Mouse (Mus musculus) heart, embryonic 16.5 days (tissue): ENCODE data around the gene Nudt8. TPM values are rescaled to one million over a fixed set of nuclear protein-coding genes. Genes with fewer than 3 reads are reported as not detected.

Source experiments
- ATAC-seq: fragments of 200-750 bp; cut with Nextera tagmentation; replicated peaks from 2 replicates; pipeline ENCODE4 v1.8.0; 2017; ENCODE audit warnings: moderate number of reproducible peaks; ENCODE audit not compliant: insufficient read depth, low FRiP score; ENCODE audit errors: extremely low read depth
- H3K27ac ChIP-seq: fragments of 300-500 bp; sonication (generic); 2 replicates; pipeline ENCODE4 v1.5.1; 2014; ENCODE audit warnings: mild to moderate bottlenecking, low read length, control low read depth, moderate library complexity
- H3K27me3 ChIP-seq: fragments of 300-500 bp; sonication (generic); 2 replicates; pipeline ENCODE4 v1.6.1; 2014; ENCODE audit warnings: low read length, mixed read lengths; ENCODE audit not compliant: control insufficient read depth, insufficient read depth
- H3K36me3 ChIP-seq: fragments of 300-500 bp; sonication (generic); 2 replicates; pipeline ENCODE4 v1.6.1; 2014; ENCODE audit not compliant: control insufficient read depth, insufficient read depth
- H3K4me1 ChIP-seq: fragments of 300-500 bp; sonication (generic); 2 replicates; pipeline ENCODE4 v1.6.1; 2014; ENCODE audit warnings: low read length, mixed read lengths; ENCODE audit not compliant: control insufficient read depth, insufficient read depth
- H3K4me2 ChIP-seq: fragments of 300-500 bp; sonication (generic); 2 replicates; pipeline ENCODE4 v1.6.1; 2014; ENCODE audit warnings: low read depth, mild to moderate bottlenecking, control low read depth, low read length
- H3K4me3 ChIP-seq: fragments of 300-500 bp; sonication (generic); 2 replicates; pipeline ENCODE4 v1.5.1; 2014; ENCODE audit warnings: mild to moderate bottlenecking, control low read depth, low read length
- H3K9ac ChIP-seq: fragments of 300-500 bp; sonication (generic); 2 replicates; pipeline ENCODE4 v1.6.1; 2014; ENCODE audit warnings: low read length, control low read depth
- H3K9me3 ChIP-seq: fragments of 300-500 bp; sonication (generic); replicated peaks from 2 replicates; pipeline ENCODE4 v1.6.1; 2016; ENCODE audit warnings: low read length; ENCODE audit not compliant: control insufficient read depth
- WGBS: fragments of 180-500 bp; shearing (Covaris S2); extraction: QIAGEN DNeasy Blood & Tissue Kit; methylation state at CpG from one replicate; pipeline ENCODE4 v1.1.7; 2014; 5-methylcytosine and 5-hydroxymethylcytosine counted together
- polyA plus RNA-seq: library from polyadenylated mRNA; unstranded; fragments of >200 nt; fragmentation: Nextera tagmentation; extraction: Ambion mirVana; gene quantifications from 2 replicates; pipeline ENCODE4 v1.2.1, GENCODE M21; 2015

The Nudt8 gene
- polyA plus RNA-seq, 1 experiment from 2014 or later: 67.8 TPM

GRCm38 (mm10) chr19:3992416-3992815, 8.0 kb upstream of the Nudt8 start, which contains the start of gene Tbx10:
Gene Tbx10, plus strand, starts transcription at chr19:3992752.
- H3K27ac ChIP-seq: no peak within 1 kb of the TSS
- H3K4me3 ChIP-seq: no peak within 1 kb of the TSS
- ATAC-seq: no peak
- WGBS: 58% methylated on average over 5 of the region's 5 CpGs
- no peaks in the 10 kb centered on the region for H3K4me1 ChIP-seq
- peaks cover 5% of the 10 kb centered on the region; the same call in 1 of the 2 replicates for H3K27me3 ChIP-seq
- no peak within 1 kb of the TSS for H3K9ac ChIP-seq
- H3K4me2 ChIP-seq: no peak within 1 kb of the TSS
- 0 out of 2 replicates have a peak, but pooled peaks cover 4% of the 10 kb centered on the region for H3K36me3 ChIP-seq
- no peaks in the 10 kb centered on the region for H3K9me3 ChIP-seq

DNA sequence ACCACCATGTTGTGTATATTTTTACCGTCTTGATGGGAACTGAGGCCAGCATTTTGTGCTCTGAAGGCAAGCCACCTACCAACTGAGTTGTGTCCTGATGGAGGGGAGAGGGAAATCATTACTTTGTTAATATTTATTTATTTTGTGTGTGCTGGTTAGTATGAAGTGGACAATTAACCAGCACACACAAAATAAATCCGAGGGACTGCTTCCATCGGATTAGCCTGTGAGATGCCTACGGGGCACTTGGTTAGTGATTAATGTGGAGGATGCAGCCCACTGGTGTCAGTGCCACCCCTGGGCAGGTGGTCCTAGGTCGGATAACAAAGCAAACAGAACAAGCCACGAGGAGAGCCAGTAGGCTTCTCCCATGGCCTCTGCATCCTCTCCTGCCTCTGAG, 5.4 kb upstream of the Nudt8 start:
- Histone ChIP-seq H3K9me3 (no peaks in the 10 kb centered on the region), H3K4me2 (no peak overlapping the region), H3K36me3 (no peaks in the 10 kb centered on the region), H3K4me3 (no peak overlapping the region), H3K27me3 (peaks cover 5% of the 10 kb centered on the region; the same call in 1 of the 2 replicates), H3K9ac (no peak overlapping the region), H3K4me1 (peaks cover 5% of the 10 kb centered on the region), H3K27ac (no peak overlapping the region)
- ATAC-seq: no peak
- WGBS: 74% methylated on average over 6 of the region's 6 CpGs

DNA sequence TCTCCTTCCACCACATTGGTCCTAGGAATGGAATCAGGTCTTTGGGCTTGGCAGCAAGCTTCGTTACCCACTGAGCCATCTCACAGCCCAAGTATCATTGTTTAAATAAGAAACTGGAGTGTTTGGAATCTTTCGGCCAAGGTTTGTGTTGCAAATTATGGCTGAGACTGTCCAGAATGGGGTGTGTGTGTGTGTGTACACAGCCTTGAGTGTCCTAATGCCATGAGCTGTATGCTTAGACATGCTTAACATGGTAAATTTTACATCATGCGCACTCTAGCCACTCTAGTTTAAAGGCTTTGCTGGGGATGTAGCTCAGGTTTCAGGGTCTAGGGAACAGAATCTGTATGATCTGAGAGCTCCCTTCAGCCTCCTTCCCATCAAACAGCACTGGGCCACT, 4.9 kb upstream of the Nudt8 start:
- Histone ChIP-seq H3K36me3 (no peaks in the 10 kb centered on the region), H3K4me3 (no peak overlapping the region), H3K9ac (no peak overlapping the region), H3K4me1 (peaks cover 5% of the 10 kb centered on the region), H3K4me2 (no peak overlapping the region), H3K27ac (no peak overlapping the region), H3K9me3 (no peaks in the 10 kb centered on the region), H3K27me3 (peaks cover 5% of the 10 kb centered on the region; the same call in 1 of the 2 replicates)
- 82% methylated on average over 3 of the region's 3 CpGs for WGBS
- no peak for ATAC-seq

GRCm38 (mm10) chr19:3996106-3996505, 4.3 kb upstream of the Nudt8 start:
- 62% methylated on average over 7 of the region's 7 CpGs for WGBS
- Histone ChIP-seq H3K4me2 (no peak overlapping the region), H3K27me3 (peaks cover 5% of the 10 kb centered on the region; the same call in 1 of the 2 replicates), H3K9me3 (no peaks in the 10 kb centered on the region), H3K36me3 (no peaks in the 10 kb centered on the region), H3K4me1 (peaks cover 9% of the 10 kb centered on the region), H3K4me3 (no peak overlapping the region), H3K27ac (no peak overlapping the region), H3K9ac (no peak overlapping the region)
- ATAC-seq: no peak

DNA sequence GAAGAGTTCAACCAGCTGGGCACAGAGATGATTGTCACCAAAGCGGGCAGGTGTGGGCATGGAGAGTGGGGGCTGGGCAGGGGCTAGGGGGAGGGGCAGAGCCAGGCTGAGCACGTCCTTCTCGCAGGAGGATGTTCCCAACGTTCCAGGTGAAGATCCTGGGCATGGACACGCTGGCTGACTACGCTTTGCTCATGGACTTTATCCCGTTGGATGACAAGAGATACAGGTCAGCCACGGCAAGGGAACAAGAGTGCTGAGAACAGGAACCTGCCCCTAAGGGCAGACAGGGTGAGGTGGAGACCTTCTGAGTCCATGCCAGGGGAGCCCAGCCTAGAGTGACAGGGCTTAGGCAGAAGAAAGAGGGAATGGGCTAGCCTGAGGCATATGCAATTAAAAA, 3.6 kb upstream of the Nudt8 start:
- Histone ChIP-seq H3K36me3 (no peaks in the 10 kb centered on the region), H3K27ac (no peak overlapping the region), H3K9me3 (no peaks in the 10 kb centered on the region), H3K4me3 (no peak overlapping the region), H3K4me2 (no peak overlapping the region), H3K27me3 (peaks cover 5% of the 10 kb centered on the region; the same call in 1 of the 2 replicates), H3K9ac (no peak overlapping the region), H3K4me1 (peaks cover 15% of the 10 kb centered on the region)
- no peak for ATAC-seq
- WGBS: 88% methylated on average over 8 of the region's 8 CpGs

DNA sequence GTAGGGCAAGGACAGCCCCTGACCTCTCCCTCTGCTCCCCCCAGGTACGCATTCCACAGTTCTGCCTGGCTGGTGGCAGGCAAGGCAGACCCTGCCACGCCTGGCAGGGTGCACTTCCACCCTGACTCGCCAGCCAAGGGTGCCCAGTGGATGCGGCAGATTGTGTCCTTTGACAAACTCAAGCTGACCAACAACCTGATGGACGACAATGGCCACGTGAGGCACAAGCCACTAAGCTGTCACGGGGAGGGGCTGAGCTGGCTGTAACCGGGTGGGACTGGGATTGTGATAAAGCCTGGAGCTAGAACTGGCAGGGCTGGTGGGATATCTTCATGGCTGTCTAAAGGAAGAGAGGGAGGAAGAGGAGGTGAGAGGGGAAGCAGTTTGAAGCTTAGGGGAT, 3.1 kb upstream of the Nudt8 start:
- Histone ChIP-seq H3K27ac (no peak overlapping the region), H3K4me3 (no peak overlapping the region), H3K4me2 (no peak overlapping the region), H3K36me3 (no peaks in the 10 kb centered on the region), H3K27me3 (peaks cover 2% of the 10 kb centered on the region; the same call in 1 of the 2 replicates), H3K9me3 (no peaks in the 10 kb centered on the region), H3K9ac (no peak overlapping the region), H3K4me1 (peaks cover 20% of the 10 kb centered on the region)
- no peak for ATAC-seq
- WGBS: 38% methylated on average over 8 of the region's 8 CpGs

- WGBS: 73% methylated on average over 8 of the region's 8 CpGs
- no peaks in the 10 kb centered on the region for H3K9me3 ChIP-seq
- no peak overlapping the region for H3K4me3 ChIP-seq
- no peak overlapping the region for H3K4me2 ChIP-seq
- ATAC-seq: no peak
- H3K9ac ChIP-seq: no peak overlapping the region
- H3K27me3 ChIP-seq: no peaks in the 10 kb centered on the region
- H3K36me3 ChIP-seq: no peaks in the 10 kb centered on the region
- H3K4me1 ChIP-seq: peaks cover 29% of the 10 kb centered on the region
- H3K27ac ChIP-seq: no peak overlapping the region
Measured at GRCm38 (mm10) chr19:3998335-3998734, 2.0 kb upstream of the Nudt8 start.

GRCm38 (mm10) chr19:3999121-3999730, 1.2 kb upstream of the Nudt8 start:
- no peak overlapping the region for H3K27ac ChIP-seq
- H3K36me3 ChIP-seq: no peaks in the 10 kb centered on the region
- H3K4me3 ChIP-seq: peak overlapping the region; percentile 88; the same call in 1 of the 2 replicates
- peak overlapping the region; percentile 96 for H3K9ac ChIP-seq
- H3K4me1 ChIP-seq: peaks cover 37% of the 10 kb centered on the region
- H3K9me3 ChIP-seq: no peaks in the 10 kb centered on the region
- H3K27me3 ChIP-seq: no peaks in the 10 kb centered on the region
- peak overlapping the region; percentile 96 for H3K4me2 ChIP-seq
- no peak for ATAC-seq
- WGBS: 81% methylated on average over 9 of the region's 9 CpGs

DNA sequence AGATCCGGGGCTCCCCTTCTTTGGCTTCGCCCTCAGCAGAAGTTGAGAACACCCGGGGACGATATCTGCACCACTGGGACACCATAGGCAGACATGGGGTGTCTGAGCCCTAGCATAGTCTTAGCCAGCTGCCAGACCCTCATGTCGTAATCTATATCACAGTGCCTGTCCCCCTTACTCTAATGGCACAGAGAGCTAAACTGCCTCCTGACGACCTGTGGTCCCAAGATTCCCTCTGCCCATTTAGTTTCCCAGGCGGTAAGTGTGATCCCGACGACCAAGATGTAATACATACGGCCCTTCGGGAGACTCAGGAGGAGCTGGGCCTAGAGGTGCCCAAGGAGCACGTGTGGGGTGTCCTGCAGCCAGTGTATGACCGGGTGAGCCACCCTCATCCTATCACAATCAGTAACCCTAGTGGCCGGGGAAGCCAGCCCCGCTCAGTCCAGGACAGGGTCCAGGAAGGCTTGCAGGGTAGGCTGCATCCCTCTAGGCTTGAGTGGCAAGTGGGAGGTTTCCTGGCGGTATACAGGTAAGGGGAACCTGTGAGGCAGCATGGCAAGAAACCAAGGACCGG, 657 bp downstream of the Nudt8 start:
- H3K4me1 ChIP-seq: peaks cover 51% of the 10 kb centered on the region
- WGBS: 18% methylated on average over 17 of the region's 17 CpGs
- H3K27me3 ChIP-seq: no peaks in the 10 kb centered on the region
- H3K9me3 ChIP-seq: no peaks in the 10 kb centered on the region
- no peak for ATAC-seq
- H3K27ac ChIP-seq: peak overlapping the region; percentile 99
- peak overlapping the region; percentile 96 for H3K9ac ChIP-seq
- H3K36me3 ChIP-seq: no peaks in the 10 kb centered on the region
- H3K4me3 ChIP-seq: peak overlapping the region; percentile 88
- H3K4me2 ChIP-seq: peak overlapping the region; percentile 96
